Mouse (Mus musculus) T-cell, adult 2 months (primary cell): Measurements from ENCODE around the gene Rp9.

Experiments
- DNase-seq: peaks from one replicate; pipeline ENCODE4 v3.0.0; 2022; ENCODE audit warnings: low spot score

Gene Rp9

GRCm38 (mm10) chr9:22366621-22367020 is 102.9 kb downstream of the Rp9 start:
- DNase-seq: no peak

GRCm38 (mm10) chr9:22366221-22366620 is 103.3 kb downstream of the Rp9 start:
- no peak for DNase-seq
